Mouse (Mus musculus): ENCODE results near the gene Pmel. TPM values are rescaled to one million over a fixed set of nuclear protein-coding genes. Genes with fewer than 3 reads are reported as not detected.
"Not testable (repeated sequence)": the region's sequence is repeated elsewhere in the genome, so short reads cannot be mapped to it uniquely, and the experiment has no call there.

Gene Pmel
- total RNA-seq, 2 experiments from 2014 or later: 0.66 to 0.93 TPM

- intact Hi-C loops (cut with DNase I): no loop called here
- no peak for DNase-seq
These were observed 4.4 kb upstream of the Pmel start for GRCm38 (mm10) chr10:128699611-128700010.

- DNase-seq: no peak
- intact Hi-C loops (cut with DNase I): no loop called here
These were observed 3.3 kb upstream of the Pmel start for GRCm38 (mm10) chr10:128700712-128701111.

GRCm38 (mm10) chr10:128702328-128703007 is 1.5 kb upstream of the Pmel start:
- intact Hi-C loops (cut with DNase I): no loop called here
- DNase-seq: no peak

GRCm38 (mm10) chr10:128704491-128705316 is 709 bp downstream of the Pmel start, which contains the start of gene Cdk2:
TSS of gene Cdk2 (minus strand) at chr10:128705031.
- DNase-seq: peak; percentile 95
- intact Hi-C loops (cut with DNase I): no loop called here

GRCm38 (mm10) chr10:128705317-128705693 is 1.3 kb downstream of the Pmel start:
- peak in 1 of 2 experiments; percentile 39 for DNase-seq
- intact Hi-C loops (cut with DNase I): no loop called here

GRCm38 (mm10) chr10:128711318-128711717 is 7.3 kb downstream of the Pmel start:
- DNase-seq; intact Hi-C loops (cut with DNase I): not testable (repeated sequence)

- intact Hi-C loops (cut with DNase I): no loop called here
- DNase-seq: no peak
These were observed 11.9 kb downstream of the Pmel start for GRCm38 (mm10) chr10:128715559-128716537.

GRCm38 (mm10) chr10:128725466-128725865 is 21.5 kb downstream of the Pmel start:
- intact Hi-C loops (cut with DNase I); DNase-seq: not testable (repeated sequence)

- intact Hi-C loops (cut with DNase I): no loop called here
- DNase-seq: no peak
These were observed 24.1 kb downstream of the Pmel start for GRCm38 (mm10) chr10:128728059-128728458.

- intact Hi-C loops (cut with DNase I): loop anchor here (2.0 to 10.0 kb wide), 2 partner anchors 164 to 244 kb away; no protein-coding TSS in a partner anchor
These were observed 27.0 kb downstream of the Pmel start for GRCm38 (mm10) chr10:128731002-128731433.

GRCm38 (mm10) chr10:128731992-128732391 is 28.0 kb downstream of the Pmel start:
- intact Hi-C loops (cut with DNase I): loop anchor here (2.0 to 10.0 kb wide), 2 partner anchors 163 to 243 kb away; no protein-coding TSS in a partner anchor
- no peak for DNase-seq

More at GRCm38 (mm10) chr10:128731002-128731433, 27.0 kb downstream of the Pmel start:
- peak; percentile 77 to 86 for DNase-seq

GRCm38 (mm10) chr10:128737435-128737834 is 33.4 kb downstream of the Pmel start:
- DNase-seq: no peak
- intact Hi-C loops (cut with DNase I): loop anchor here (10.0 kb wide), 1 partner anchor 237 kb away; no protein-coding TSS in a partner anchor

- intact Hi-C loops (cut with DNase I): no loop called here
- no peak for DNase-seq
These were observed 36.3 kb downstream of the Pmel start for GRCm38 (mm10) chr10:128740296-128740695.

- intact Hi-C loops (cut with DNase I): no loop called here
- DNase-seq: no peak
These were observed 38.6 kb downstream of the Pmel start for GRCm38 (mm10) chr10:128742616-128743015.

- no peak for DNase-seq
- intact Hi-C loops (cut with DNase I): no loop called here
These were observed 39.2 kb downstream of the Pmel start for GRCm38 (mm10) chr10:128743235-128743634.

- intact Hi-C loops (cut with DNase I): no loop called here
- peak; percentile 73 to 78 for DNase-seq
These were observed 39.8 kb downstream of the Pmel start for GRCm38 (mm10) chr10:128743791-128744191.

- intact Hi-C loops (cut with DNase I): no loop called here
- no peak for DNase-seq
These were observed 40.2 kb downstream of the Pmel start for GRCm38 (mm10) chr10:128744211-128744610.

- intact Hi-C loops (cut with DNase I): no loop called here
- peak; percentile 23 to 25 for DNase-seq
These were observed 40.9 kb downstream of the Pmel start, which contains the start of gene Dgka for GRCm38 (mm10) chr10:128744680-128745601. TSS of gene Dgka (minus strand) at chr10:128744855.

All from heart, postnatal 14 days (tissue).